Mouse (Mus musculus): ENCODE measurements at regions not wholly inside any gene's neighbourhood (a gene's known extent, or its start where the extent isn't known, plus 50 kb on each side); places are given as distances from the start of the nearest gene placed in this dataset.

DNA sequence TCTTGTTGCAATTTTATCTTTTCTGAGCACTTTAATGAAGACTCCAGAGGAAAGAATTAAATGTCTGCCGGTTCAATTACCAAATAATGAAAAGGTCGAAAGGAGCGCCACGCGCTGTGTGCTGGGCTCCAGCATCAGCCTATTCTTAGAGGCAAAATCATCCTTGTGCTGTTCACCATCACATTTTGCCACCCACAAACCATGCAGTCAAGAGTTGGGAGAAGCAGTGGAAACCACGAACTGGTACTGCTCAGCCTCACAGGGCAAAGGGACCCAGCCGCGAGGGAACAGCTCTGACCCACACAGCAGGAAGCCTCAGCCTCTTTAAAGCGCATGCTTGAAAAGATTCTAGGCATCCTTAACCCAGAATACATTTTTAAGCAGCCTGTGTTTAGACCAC, 134.0 kb upstream of the Pum3 start:
- DNase-seq (ENCODE audit: low read depth): no peak

DNA sequence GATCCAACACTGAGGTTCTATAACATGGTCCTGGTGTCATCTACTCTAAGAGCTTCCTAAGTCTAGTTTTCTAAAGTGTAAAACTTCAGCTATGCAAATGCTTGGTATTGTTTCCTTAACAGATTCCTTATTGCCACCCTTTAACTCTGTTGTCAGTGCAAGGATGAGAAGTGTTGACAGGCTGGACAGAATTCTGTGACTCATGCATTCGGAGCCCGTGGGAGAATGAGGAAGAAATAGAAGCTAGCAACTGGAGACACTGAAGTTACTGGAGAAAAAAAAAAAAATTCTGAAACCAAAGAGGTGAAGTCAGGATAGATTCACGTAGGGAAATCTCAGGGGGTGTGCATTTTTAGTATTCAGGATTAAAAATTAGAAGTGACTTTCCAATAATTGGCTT, 128.6 kb upstream of the Pum3 start:
- DNase-seq (ENCODE audit: low read depth): no peak

- no peak for DNase-seq (ENCODE audit: low read depth)
Measured at GRCm38 (mm10) chr19:27556697-27557096, 127.1 kb upstream of the Pum3 start.

GRCm38 (mm10) chr19:27554841-27555240, 125.2 kb upstream of the Pum3 start:
- no peak for DNase-seq (ENCODE audit: low read depth)

DNA sequence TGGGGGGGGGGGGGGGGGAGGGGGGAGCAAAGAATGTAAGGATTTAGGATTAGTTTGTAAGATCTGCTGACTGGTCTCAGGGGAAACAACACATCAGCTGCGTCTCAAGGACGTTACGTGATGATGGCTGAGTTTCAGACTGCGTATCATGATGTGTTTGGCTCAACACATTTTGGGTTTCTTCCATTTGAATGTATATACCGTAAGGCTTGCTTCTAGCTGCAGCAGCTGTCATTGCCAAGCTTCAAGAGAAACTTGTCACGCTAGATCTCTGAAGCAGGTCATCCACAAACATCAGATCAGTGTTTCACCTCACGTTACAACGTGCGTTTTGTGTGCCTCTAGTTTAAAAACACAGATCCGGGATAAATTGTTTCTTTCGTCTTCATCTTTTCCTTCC, 123.6 kb upstream of the Pum3 start:
- no peak for DNase-seq (ENCODE audit: low read depth)

- no peak for DNase-seq (ENCODE audit: low read depth)
Measured at GRCm38 (mm10) chr19:27537746-27538145, 108.1 kb upstream of the Pum3 start.

GRCm38 (mm10) chr19:27537066-27537465, 107.4 kb upstream of the Pum3 start:
- no peak for DNase-seq (ENCODE audit: low read depth)

DNA sequence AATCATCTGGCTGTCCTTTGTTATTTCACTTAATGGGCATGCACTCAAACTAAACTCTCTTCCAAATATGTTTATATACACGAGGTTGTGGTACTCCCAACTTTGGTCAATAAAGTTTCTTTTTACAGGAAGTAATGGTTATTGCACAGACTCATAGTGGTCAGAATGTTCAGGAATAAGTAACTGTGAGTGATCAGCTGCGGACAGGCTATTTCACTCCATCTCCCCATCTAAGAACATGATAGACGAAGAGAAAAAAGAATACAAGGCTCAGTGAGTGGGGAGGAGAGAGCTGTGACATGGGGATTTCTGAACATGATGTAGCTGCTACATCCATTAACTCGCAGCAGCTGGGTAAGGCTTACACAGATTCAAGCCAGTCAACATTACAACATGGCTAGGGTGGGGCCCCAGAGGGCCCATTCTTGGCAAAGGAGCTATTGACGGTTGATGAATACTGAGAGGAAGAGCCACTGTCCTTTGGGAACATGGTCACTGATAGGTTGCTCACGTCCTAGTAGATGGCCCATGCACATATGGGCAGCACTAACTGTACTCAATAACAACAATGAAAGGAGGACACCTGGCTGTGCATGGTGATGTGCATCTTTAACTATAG, 98.4 kb upstream of the Pum3 start:
- DNase-seq (ENCODE audit: low read depth): no peak

DNA sequence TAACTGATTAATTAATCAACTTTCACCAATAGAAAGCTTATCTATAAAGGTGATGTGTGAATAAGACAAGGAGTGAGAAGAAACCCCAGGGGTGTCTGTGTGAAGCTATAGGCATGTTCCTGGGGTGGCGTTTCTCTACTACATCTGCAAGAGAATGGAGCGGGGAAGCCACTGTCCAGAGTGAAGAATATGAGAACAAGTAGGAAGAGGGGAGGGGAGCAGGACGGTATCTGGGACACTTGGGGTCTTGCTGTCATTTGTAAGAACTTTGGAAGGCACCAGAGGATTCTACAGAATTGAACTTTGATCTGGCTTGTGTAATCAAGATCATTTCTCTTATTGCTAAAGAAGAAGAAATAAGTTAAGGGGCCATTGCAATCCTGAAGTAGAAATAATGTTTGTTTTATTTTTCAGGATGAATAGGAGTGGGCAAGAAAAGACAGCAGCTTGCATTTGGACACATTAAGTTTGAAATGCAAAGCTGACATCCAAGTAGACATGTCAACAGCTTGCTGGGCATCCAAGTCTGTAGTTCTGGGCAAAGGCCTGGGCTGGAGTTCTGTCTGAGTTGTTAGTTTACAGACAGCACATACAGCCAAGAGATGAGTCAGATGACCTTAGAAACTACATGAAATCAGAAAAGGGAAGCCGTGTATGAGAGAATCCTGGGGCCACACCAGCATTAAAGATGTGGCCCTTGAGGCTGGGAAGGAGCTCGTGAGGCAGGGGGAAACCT, 89.9 kb upstream of the Pum3 start:
- DNase-seq (ENCODE audit: low read depth): no peak

- no peak for DNase-seq (ENCODE audit: low read depth)
Measured at GRCm38 (mm10) chr19:27514267-27514666, 84.6 kb upstream of the Pum3 start.

- no peak for DNase-seq (ENCODE audit: low read depth)
Measured at GRCm38 (mm10) chr19:27513535-27513934, 83.9 kb upstream of the Pum3 start.

- DNase-seq (ENCODE audit: low read depth): no peak
Measured at GRCm38 (mm10) chr19:27511340-27511739, 81.7 kb upstream of the Pum3 start.

DNA sequence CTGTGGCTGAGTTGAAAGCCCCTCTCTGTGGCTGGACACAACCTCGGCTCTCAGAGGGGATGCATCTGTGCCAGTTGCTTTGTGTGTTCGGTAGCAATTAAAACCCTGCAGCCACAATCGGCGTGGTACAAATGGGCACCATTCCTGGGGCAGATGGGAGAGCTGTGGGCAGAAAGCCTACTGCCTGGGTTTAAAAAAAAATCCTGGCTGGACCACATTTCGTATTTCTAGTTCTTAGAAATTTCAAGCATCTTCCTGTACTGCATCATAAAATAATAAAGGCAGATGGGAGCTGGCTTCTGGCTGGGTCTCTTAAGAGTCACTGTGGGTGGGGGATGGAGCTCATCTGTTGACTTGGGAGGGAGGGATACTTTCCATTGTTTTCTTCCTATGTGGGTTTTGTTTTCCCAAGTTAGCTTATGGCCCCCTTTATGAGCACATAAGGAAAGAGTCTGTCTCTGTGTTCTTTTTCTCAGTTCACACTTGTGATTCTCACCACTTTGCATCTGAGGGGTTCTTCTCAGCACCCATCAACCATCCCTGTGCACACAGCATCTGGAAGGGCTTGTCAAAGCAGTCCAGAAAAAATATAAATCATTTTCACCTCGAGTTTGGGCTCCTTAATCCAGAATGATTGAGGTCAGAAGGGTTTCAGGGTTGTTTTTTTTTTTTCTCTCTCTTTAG, 80.5 kb upstream of the Pum3 start:
- DNase-seq (ENCODE audit: low read depth): no peak

DNA sequence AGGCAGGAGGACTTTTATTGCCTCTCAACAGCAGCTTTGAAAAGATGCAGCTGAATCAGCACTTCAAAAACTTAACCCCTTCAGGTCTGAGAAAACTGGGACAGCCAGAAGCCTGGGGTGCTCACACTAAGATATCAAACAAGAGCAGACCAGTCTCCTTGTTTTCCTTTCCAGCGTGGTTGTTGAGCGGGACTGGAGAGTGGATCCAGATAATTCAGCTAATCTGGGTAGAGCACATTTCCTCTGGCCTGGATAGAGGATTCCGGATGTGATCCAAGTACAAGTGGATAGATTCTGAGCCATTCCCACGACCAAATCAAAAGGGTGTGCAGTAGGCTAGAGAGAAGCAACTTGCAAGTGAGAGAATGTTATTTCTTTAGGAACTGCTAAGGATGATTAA, 68.7 kb upstream of the Pum3 start:
- no peak for DNase-seq (ENCODE audit: low read depth)

- DNase-seq (ENCODE audit: low read depth): no peak
Measured at GRCm38 (mm10) chr19:27492468-27492867, 62.8 kb upstream of the Pum3 start.

DNA sequence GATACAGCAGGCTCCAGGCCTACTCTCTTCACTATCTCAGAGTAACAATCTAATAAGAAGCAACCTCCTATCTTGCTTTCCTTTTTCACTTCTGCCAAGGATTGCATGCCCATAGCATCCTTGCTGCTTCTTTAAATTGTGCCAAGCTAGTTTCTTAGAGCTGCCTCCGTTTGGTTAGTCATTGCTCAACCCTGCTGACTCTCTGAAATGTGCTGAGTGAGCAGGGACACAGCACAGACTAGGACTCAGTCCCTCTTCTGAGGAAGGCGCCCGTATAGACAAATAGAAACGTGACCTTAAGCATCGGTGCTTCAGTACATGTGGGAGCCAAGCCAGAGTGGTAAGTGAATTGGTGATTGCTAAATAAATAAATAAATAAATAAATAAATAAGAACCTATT, 62.2 kb upstream of the Pum3 start:
- DNase-seq (ENCODE audit: low read depth): no peak

DNA sequence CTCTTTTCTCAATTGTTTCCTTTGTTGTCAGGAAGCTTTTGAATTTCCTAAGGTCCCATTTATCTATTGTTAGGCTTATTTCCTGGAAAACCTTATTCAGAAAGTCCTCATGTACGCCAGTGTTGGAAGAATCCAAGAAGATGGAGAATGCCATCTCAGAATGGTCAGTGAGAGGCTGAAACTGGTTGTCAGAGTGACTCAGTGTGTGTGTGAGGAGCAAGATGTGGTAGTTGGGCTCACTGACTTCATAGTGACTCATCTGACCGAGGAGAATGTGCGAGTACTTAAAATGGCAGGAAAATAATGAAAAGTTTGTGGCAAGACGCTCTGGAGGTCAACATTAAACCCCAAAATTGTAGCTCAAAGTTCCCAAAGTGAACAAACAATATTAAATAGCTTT, 59.4 kb upstream of the Pum3 start:
- no peak for DNase-seq (ENCODE audit: low read depth)

Measured in naive thymus-derived CD4-positive, alpha-beta T cell, adult 2 months (primary cell).